Mouse (Mus musculus) regulatory T cell (primary cell): ENCODE results near the gene Rcor1.

ENCODE experiments used
- in situ Hi-C: fragments of 300-600 bp; cut with MboI, MseI; formaldehyde crosslinking; loops from one replicate; pipeline ENCODE4 v1.15.1; 2025; ENCODE audit warnings: high pct_unique_total_duplicates

Rcor1 gene

DNA sequence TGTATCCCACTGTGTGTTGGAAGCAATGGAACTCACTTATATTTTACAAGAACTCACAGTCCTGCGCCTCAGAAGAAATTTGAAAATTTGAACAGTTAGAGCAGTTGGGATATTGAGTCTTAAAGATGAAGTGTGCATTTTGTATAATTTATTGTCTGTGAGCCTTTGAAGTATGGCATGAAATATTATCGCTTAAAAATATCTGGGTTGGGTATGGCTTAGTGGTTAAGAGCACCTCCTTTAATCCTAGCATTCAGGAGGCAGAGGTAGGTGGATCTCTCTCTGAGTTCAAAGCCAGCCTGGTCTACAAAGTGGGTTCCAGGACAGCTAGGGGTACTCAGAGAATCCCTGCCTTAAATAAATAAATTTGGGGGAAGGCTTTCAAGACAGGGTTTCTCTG is 20.1 kb upstream of the Rcor1 start:
- in situ Hi-C loops: no loop called here

DNA sequence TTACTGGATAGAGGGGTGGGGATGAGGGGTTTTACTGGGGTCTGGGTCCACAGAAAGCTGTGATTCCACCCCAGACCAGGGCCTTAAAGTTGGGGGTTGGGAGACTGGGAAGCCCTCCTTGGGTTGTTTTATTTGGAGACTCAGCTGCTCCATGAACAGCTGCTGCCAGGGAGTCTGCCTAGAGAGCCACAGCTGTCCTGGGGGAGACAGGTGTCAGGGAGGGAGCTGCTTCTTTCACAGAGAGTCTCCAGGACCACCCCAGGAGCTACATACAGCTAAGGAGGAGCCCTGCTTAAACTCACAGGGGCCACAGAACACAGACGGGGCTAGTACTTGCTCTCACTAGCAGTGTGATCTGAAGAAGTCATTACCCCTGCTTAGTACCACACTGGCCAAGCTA is 18.0 kb upstream of the Rcor1 start:
- in situ Hi-C loops: no loop called here

DNA sequence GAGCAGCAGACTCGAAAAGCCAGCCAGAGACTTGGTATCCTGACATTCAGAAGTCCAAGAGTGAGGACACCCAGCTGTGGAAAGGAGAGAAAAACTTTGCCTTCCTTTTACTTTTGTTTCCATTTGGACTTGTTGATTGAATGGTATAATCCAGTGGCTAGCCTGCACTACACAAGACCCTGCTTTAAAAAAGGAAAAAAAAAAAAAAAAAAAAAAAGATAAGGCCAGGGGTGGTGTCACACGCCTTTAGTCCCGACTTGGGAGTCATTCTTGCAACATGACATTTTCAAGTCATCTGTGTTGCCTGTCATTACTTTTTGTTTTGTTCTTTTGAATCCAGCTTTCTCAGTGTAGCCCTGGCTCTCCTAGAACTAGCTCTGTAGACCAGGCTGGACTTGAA is 17.6 kb upstream of the Rcor1 start:
- in situ Hi-C loops: no loop called here

DNA sequence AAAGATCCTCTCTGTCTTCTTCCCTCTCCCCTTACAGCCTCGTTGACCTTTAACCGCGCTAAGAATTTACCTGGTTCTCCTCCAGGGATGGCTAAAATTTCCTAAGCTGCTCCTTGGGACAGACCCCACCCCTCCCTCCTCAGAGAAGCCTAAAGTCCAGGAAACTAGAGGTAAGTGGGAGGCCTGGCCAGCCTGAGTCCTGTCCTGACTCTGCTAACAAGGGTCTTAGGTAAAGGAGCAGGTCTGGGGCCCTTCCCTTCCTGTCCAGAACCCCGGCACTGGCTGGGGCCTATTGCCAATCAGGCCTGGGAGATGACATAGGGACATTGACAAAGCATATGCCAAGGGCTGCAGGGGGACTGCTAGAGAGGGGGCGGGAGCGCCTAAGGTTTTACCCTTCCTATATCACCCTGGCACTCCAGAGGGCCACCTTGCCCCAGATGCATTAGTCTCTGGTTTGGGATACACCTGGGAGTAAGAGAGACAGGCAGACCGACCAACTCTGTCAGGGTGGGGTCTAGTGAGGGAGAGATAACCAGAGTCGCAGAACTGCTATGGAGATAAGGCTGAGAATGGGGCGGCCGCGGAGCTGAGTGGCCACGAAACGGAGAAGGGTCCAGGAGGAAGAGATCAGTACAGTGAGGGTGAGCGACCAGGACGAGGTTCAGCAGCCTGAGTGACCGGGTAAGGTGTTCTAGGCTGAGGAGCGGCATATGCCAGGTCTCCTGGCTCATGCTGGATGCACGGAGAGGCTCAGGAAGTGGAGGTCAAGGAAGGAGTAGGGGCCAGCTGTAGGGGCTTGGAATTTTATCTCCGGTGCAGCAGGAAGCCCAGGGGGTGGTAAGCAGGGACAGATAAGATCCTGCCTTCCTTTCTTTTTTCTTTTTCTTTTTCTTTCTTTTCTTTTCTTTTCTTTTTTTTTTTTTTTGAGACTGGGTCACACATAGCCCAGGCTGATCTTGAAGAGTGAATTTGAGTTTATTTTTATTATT is 10.7 kb upstream of the Rcor1 start:
- in situ Hi-C loops: loop anchor here (5.0 kb wide), 1 partner anchor 76 kb away; no protein-coding TSS in a partner anchor

DNA sequence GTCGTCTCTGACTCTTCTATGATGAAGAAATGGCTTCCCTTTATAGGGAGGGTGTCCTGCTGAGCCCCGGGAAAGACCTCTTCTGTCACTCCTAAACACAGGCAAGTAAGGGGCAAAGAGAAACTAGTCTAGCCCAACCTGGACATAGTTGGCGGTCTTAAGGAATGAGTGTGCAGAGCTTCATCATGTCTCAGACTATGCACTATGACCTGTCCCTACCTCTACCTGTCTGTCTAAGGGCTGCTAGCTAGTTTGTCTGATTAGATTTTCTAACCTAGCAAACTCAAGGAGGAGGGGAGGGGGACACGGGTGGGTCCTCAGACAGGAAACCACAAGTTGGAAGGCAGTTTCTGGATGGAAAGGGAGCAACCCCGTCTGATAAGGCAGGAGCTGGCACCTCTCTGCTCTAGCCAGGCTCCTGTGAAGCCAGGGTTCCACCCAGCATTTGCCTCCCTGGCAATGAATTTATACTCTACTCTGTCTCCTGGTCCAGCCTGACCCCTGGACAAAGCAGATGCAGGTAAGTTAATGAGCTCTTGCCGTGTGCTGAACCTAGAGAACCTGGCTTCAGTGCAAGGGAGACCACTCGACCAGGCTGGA is 9.8 kb upstream of the Rcor1 start:
- in situ Hi-C loops: loop anchor here (5.0 kb wide), 1 partner anchor 77 kb away; no protein-coding TSS in a partner anchor

DNA sequence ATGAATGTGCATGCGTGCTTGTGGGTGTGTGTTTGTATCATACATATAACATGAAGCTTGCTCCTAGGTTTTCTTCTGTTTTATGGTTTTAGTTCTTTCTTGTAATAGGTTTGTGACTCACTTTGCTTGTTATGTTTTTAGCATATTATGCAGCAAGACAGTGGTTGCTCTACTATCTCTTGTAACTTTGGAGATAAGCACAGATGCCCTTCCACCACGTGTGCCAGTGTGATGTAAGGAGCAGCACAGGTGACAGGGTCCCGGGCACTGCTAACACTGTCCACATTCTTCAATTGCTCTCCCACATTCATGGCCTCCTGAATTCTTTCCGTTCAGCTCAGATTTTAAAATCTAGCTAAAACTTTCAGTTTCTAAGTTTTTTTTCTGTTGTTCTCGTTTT is 6.3 kb upstream of the Rcor1 start:
- in situ Hi-C loops: no loop called here

DNA sequence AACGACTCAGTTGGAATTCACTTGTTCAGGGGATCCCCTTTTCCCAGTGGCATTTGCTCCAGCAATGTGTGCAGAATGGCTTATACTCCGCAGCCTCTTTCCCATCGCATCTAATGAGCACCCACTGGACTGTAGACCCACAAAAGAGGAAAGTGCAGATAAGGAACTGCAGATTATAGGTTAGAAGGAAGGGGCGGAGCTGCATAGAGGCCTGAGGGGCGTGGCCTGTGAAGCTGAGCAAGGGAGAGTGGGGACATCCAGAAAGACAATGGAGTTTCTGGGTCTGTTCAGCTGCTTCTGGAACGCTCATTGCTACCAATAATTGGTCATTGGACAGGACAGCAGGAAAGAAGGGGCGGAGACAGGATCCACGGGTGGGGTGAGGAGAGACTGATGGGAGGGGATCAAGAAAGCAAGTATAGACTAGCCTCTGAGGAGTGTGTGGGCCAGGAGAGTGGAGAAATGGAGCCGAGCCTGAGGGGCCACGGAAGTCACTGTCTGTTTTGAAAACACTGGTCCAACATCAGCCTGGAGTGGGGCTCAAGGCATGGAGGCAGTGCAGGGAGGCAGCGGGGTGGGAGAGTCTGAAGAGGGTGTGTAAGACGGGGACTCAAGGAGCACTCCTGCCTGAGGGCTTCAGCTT is 3.8 kb upstream of the Rcor1 start:
- in situ Hi-C loops: no loop called here

DNA sequence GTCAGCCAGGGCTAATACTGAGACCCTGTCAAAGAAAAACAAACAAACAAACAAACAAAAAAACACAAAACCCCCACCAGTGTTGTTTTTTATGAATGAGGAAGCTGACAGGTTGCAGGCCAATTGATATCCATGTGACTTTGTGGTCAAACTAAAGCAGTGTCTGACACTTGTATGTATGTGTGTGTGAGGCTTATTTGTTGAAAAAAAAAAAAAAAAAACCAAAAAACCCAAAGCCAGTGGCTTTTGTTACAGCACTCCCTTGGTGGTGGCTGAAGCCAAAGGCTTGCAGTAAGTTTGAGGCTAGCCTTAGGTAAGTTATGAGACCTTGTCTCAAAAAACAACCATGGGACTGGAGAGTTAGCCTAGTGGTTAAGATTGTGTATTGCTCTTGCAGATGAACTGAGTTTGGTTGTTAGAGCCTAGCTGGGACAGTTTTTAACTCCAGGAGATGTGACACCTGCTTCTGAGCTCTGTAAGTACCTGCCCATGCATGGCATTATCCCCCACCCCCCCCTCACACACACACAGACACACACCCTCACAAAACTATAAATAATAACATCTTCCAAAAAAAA is 2.9 kb upstream of the Rcor1 start:
- in situ Hi-C loops: no loop called here

DNA sequence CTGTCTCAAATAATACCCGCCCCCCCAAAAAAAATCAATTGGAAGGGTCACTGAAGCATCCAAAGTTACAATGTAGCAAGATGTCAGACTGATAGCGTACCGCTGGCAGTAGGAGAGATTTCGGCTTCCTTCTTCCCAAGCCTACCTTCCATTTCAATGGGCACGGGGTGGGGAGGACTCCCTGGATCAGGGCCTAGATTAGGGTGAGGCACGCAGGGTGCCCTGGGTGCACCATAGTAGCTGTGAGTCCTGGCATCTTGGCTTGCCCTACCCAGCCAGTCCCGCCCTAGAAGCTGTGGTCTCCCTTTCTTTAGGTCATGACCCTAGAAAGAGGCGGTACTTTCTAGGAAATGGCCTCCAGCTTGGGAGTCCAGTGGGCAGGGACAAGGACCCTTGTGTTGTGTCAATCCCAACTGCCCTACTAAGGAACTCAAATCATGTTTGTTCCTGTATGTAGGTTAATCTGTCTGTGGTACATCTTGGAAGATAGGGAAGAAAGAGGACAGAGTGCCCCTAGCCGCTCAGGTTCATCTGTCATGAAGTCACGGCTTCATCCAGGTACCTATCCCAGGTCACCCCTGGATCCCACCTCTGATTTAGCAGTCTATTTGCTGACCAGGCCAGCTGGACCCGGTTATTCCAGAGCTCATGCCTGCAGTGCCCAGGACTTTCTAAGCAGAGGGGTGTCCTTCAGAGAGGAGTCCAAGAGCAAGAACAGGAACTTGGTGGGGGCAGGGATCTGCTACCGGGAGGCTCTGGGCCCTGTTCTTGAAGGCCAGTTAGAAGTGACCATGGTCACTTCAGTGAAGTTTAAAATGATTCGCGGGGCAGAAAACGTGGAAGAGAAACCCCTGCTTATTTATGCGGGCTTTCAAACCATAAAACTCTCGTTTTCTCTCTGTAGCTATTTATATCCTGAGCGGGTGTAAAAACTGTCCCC is 1.6 kb upstream of the Rcor1 start:
- in situ Hi-C loops: no loop called here

DNA sequence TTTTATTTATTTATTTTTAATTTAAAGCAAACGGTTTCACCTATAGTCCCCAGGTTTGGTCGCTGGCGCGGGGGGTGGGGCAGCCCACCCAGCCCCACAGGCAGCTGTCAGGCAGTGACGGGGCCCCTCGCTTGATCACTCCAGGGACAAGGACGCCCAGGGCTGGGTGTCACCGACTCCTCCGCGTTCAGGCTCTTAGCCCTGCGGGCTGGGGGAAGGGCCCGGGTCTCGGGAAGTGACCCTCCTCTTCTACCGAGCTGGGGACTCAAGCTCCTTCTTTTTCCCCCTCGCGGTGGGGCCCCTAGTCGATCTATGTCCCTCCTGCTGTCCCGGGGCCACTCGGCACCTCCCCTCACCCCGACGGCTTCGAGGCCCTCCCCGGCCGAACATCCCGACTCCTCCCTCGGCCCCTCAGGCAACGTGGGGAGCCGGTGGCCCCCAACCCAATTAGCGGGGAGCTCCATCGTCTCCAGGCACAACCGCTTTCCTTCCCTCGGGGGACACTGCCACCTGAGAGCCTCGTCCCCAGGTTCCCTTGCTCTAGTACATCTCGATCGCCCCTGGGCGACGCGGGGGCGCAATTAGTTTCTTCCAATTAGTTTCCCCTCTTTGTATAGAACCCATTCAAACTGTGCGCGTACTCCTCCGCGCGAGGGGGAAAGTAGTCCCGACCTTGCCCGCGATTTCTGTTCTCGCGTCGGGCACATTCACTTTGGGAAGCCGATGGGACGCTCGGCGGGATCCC is 748 bp upstream of the Rcor1 start:
- in situ Hi-C loops: no loop called here

DNA sequence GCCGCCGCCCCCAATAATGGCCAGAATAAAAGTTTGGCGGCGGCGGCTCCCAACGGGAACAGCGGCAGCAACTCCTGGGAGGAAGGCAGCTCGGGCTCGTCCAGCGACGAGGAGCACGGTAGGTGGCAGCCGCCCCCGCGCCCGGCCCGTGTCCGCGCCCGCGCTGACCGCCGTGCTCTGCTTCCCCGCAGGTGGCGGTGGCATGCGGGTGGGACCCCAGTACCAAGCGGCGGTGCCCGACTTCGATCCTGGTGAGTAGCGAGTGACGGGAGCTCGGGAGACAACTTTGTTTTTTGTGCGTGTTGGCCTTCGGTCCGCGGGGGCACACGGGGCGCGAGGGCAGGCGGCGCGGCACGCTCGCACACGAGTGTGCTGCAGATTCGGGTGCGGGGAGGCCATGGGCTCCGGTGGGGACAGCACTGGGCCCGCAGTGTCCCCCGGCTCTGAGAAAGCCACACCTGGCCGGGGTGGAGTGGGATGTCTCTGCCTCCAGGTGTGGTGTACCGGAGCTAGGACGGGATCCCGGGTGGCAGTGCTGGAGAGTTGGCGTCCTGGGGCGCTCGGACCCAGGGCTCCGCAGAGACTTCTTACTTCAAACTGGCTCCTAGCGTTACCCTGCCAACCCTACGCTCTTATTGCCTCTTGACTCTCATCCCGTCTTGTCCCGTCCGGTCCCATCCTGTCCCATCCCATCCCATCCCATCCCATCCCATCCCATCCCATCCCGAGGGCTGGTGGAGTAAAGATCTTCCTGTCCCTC is 800 bp downstream of the Rcor1 start:
- in situ Hi-C loops: no loop called here

DNA sequence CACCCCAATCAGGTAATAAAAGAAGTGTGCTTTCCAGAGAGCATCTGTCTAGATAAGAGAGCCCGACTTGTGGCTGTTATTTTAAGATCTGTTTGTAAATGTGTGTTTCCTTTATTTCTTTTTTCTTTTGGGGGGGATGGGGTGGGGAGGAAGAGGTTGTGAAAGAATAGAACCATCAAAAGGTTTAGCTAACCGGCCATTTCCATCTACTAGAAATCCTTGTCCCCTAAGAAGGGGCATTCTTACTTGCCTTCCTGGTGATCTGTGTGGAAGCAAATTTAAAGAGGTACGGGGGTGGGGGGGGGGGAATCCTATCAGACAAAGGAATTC is 1.3 kb downstream of the Rcor1 start:
- in situ Hi-C loops: no loop called here

DNA sequence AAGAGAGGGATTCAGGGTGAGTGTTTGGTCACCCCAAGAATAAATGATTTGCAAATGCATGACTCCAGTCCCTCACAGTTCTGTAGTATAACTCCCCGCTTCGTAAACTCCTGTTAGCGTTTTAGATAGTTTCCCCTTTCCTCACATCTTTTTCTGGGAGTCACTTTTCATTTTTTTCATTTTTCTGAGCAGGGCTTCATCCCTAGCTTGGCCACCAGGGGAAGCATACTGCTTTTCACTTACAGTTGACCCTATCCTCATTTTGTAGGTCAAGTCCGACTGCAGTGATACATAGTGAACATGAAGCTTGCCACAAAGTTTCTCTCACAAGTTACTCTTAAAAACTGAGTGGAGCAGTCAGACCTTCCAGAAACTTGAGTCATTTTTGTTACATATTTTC is 2.0 kb downstream of the Rcor1 start:
- in situ Hi-C loops: no loop called here

DNA sequence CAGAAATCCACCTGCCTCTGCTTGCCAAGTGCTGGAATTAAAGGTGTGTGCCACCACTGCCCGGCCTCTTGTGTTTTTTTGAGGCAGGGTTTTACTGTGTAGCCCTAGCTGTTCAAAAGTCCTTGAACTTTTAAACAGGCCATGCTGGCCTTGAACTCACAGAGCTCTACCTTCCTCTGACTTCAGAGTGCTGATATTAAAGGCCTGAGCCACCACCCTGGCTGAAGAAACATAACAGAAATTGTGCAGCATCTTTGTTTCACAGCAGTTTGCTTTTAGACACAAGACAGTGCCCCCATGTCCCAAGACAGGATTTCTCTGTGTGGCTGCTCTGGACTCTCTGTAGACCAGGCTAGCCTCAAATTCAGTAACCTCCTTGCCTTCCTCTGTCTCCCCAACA is 3.2 kb downstream of the Rcor1 start:
- in situ Hi-C loops: no loop called here

DNA sequence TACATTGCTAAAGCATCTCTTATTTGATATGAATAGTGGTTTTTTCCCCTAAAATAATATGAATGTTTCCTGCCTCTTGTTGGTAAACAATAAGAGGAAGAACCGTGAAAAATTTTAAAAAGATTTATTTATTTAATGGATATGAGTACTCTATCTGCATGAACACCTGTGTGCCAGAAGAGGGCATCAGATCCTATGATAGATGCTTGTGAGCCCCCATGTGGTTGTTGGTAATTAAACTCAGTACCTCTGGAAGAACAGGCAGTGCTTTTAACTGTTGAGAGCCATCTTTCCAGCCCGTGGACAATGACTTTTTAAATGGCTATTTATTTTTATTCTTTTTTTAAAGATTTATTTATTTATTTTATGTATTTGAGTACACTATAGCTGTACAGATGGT is 5.7 kb downstream of the Rcor1 start:
- in situ Hi-C loops: no loop called here

DNA sequence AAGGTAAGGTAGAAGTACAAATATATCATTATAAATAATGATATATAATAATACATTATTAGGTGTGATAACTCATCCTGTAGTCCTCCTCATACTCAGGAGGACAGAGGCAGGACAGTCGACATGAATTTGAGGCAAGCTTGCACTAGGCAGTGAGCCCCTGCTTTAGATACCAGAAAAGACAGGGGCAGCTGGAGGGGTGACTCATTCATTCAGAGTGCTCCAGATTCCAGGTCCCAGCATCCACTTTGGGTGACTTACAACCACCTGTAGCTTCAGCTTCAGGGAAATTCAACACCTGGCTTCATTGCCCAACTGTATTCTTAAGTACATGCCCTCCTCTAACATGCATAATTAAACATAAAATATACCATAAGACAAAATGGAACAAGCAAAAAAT is 7.7 kb downstream of the Rcor1 start:
- in situ Hi-C loops: no loop called here

DNA sequence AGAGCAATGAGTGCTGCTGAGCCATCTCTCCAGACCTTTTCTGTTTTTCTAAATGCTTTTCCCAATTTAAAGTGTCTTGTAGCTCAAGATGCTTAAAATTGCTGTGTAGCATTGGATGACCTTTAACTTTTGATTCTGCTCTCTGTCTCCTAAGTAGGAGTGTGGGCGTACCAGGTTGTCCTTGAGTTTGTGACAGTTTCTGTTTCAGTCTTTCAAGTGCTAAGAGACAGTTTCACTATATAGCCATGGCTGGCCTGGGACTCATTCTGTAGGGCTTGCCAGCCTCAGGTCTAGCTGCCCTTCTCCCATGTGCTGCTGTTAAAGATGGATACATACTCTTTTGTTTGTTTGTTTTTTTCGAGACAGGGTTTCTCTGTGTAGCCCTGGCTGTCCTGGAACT is 9.1 kb downstream of the Rcor1 start:
- in situ Hi-C loops: no loop called here

DNA sequence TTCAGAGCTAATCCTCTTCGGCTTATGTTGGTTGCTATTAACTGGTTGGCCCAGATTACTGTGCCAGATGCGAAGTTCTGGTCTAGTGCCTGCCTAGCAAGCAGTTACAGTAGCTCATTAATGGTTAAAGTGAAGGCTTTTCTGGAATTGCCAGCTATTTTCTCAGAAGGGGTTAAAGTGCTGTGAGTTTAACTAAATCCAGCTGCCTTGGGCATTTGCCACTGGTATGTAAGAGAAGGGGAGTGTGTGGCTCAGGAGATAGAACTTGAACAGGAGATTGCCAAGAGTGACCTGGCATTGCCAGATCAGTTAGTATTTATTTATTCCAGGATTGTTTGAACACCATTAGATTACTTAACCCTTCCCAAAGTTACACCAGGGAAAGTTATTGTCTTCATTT is 11.1 kb downstream of the Rcor1 start:
- in situ Hi-C loops: no loop called here

DNA sequence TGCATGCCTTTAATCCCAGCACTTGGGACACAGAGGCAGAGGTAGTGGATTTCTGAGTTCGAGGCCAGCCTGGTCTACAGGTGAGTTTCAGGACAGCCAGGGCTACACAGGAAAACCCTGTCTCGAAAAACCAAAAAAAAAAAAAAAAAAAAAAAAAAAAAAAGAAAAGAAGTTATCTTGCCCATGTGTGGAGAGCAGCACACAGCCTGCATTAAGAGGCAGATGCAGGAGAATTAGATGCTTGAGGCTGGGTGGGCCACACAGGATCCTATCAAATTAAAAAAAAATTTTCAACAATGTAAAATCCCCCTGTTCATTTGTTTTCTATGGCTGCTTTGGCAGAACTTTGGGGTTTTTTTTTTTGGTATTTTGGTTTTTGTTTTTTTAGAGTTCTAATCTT is 24.2 kb downstream of the Rcor1 start:
- in situ Hi-C loops: no loop called here

DNA sequence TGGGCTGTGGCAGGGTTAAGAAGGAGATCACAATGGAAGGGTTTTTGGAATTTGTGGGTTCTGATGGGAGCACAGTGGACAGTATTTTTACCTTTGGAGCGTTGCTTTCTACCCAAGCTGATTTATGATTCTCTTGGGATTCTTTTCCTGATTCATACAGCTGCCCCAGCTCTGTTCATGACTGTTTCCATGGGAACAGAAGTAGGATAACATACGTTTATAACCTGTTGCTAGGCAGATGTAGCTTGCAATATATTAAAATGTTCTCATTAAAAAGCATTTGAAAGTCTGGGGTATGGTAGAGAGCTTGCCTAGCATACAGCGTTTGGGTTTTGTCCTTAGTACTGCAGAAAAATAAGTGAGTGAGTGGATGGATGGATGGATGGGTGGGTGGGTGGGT is 25.1 kb downstream of the Rcor1 start:
- in situ Hi-C loops: no loop called here
